Mouse (Mus musculus) urinary bladder, adult 2 months (tissue): ENCODE data around the gene Paqr4. TPM values are rescaled to one million over a fixed set of nuclear protein-coding genes. Genes with fewer than 3 reads are reported as not detected.

Experiments
- DNase-seq: peaks from one replicate; pipeline ENCODE4 v3.0.0; 2022; ENCODE audit warnings: low spot score
- polyA plus RNA-seq: library from polyadenylated mRNA; depleted of rRNA; stranded (reverse); fragments of >200 nt; gene quantifications from 2 replicates; pipeline ENCODE4 v1.2.3, GENCODE M21; 2012; rRNA removed

Paqr4 gene
- polyA plus RNA-seq, 1 experiment = 13.0 TPM

GRCm38 (mm10) chr17:23725999-23726757 is 14.5 kb downstream of the Paqr4 start, which contains the start of gene Pkmyt1:
TSS of gene Pkmyt1 (plus strand) at chr17:23726336.
- peak; percentile 90 for DNase-seq

DNA sequence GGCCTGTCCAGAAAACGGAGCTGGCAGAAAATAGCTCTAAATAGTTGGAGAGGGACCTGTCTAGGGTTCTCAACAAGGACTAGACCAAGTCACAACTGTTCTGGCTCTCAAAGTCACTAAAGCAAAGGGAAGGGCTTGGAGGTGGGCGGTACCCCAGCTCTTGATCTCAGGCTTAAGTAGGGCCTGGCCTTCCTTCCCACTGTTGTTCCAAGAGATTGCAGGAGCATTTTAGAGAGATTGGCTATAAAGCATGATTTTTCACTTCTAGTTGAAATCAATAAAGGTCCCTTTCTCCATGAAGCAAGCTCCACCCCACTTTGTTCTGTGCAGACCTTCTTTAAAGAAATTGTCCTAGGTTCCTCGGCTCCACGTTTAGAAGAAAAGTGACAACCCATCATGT is 15.2 kb downstream of the Paqr4 start:
- no peak for DNase-seq

DNA sequence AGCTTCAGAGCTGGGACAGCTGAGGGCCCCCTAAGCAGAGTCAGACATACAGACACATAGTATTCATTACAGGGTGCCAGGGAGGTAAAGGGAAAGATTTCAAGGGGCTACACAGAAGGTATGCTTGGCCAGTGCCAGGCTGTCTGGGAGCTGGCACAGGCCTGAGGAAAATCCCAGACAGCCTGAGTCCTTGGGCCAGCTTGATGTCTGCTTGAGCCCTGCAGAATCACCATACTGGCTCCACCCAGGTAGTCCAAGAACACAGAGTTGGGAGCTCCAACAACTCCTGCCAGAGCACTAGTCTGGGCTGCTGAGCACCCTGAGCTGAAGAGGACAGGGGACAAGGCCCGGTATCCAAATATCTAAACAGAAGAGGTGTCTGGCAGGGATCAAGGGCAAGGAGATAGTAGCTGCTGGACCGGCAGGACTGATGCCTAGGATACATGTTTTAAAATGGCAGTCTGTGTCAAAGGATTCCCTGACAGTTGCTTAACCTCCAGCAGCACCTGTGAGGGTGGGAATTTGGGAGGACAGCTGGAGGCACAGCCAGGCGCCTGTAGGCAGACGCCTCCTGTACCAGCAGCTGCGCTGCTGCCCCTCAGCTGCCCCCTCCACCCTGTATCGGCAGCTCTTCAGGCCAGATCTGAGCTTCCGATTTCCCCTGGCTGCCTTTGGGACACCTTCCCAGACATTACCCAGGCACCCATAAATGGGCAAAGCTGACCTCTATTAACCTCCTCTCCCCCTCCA is 18.1 kb downstream of the Paqr4 start, which contains the start of gene 1520401A03Rik:
Gene 1520401A03Rik, minus strand, starts transcription at position 408 of the 750 bp plus-strand sequence.
- no peak for DNase-seq

- DNase-seq = no peak
Observed at GRCm38 (mm10) chr17:23721886-23722285, 18.8 kb downstream of the Paqr4 start.

DNA sequence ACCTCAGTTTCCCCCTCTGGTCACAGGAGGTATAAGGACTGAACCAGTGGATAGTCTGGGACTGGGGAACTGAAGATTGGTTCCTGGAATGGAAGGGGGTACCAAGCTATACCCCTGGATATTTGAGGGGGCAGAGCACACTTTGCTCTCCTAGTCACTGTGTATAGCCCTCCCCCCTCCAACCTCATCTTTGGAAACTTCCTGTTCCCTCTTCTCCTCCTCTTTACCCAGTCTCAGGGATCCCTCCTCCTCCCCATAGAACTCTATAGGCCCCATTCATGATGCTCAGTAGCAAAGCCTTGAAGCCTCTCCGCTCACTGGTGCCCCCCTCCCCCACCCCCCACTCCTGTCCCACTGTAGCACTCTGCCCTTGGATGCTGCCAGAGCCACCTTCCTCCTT is 21.2 kb downstream of the Paqr4 start:
- no peak for DNase-seq

GRCm38 (mm10) chr17:23717003-23717402 is 23.7 kb downstream of the Paqr4 start:
- no peak for DNase-seq

DNA sequence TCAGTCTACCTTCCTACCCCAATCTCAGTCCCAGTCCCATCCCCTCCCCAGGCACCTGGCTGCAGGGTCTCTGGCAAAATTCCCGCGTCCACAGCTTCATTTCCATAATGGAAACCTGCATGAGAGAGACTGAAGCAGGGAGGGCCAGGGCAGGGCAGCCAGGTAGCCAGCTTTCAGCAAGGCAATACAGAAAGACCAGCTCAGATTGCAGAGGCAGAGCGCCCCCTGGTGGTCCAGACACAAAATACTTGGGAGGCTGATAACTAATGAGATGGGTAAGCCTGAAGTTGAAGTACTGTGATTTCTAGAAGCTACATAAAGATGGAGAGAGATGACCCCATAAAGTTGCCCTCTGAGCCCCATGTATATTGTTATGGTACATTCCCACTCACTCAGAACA is 34.5 kb downstream of the Paqr4 start:
- DNase-seq = peak; percentile 64

- DNase-seq = no peak
Observed at GRCm38 (mm10) chr17:23705525-23706104, 35.1 kb downstream of the Paqr4 start.

GRCm38 (mm10) chr17:23704741-23705140 is 35.9 kb downstream of the Paqr4 start:
- DNase-seq = no peak

DNA sequence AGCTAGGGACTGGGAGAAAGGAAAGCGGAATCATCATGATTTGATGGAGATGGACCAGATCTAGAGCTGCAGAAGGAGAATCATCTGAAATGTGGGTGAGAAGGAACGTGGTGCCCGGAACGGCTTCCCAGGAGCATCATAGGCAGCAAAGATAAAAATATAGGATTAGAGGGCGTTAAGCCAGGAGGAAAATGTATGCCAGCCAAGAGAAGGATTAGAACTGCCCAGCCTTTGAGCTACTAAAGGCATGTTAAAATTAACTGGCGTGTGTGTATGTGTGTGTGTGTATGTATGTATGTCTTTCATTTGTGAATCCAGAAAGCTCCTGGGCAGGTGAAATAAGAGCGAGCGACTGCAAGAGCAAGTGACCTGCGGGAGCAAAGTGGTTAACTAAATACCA is 37.4 kb downstream of the Paqr4 start:
- DNase-seq = no peak

DNA sequence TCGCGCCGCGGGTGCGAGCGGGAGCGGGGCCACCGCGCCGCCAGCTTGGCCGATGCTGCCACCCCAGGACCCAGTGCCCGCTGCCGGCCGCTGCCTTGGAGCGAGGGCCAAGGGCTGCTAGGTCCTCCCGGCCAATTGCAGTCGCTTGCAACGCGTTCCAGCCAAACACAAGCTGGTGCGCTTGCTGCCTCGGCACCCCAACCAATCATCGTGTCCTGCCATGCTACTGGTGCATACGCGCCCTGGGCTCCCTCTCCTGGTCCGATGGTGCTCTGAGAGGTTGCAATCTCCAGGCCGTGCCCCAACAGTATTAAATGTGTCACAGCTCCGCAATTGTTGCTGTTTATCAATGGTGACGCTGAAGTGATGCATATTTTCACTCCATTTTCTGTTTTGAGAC is 40.6 kb downstream of the Paqr4 start:
- peak; percentile 73 for DNase-seq

GRCm38 (mm10) chr17:23699131-23700077 is 41.3 kb downstream of the Paqr4 start:
- peak; percentile 51 for DNase-seq

DNA sequence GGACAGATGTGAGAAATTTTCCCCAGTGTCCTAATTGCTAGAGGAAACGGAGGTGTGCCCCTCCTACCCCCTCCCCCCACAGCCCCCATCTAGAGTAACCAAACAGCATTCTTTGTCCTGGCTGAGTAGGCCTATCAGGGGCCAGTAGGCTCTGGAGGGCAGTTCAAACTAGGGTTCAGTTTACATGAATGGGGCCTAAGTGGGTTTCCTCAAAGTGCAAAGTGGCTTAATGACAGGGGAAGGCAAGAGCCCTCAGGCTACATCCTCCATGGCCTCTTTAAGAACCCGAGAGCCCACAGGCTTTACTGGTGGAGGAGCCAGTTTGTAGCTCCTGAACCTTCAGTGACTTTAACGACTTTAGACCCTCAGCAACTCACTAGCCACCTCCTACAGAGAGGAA is 44.9 kb downstream of the Paqr4 start:
- DNase-seq = no peak

DNA sequence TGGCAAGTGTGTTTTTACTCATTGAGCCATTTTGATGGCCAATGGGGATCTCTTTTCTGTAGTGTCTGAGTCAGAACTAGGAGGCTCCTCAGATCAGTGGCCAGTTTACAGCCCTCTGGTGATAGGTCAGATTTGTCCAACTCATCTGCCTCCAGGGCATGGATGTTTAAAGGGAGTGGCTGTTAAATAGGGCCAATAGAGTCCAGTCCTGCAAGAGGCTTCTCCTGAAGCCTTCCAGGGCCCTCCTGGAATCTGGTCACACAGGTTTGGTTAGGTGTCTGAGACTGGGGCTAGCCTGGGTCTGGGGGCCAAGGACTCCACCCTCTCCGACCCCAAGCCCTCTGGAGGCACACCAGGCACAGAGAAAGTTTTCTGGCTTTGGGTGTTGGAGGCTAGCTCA is 46.2 kb downstream of the Paqr4 start:
- DNase-seq = no peak

Other genes with a start within 250 kb of the Paqr4 start
- gene Zfp213, start 176.6 kb downstream of the Paqr4 start, polyA plus RNA-seq = 7.6 and 7.8 TPM in 2 replicates
- 9.2 and 11.9 TPM in 2 replicates for gene Zfp13, start 141.4 kb downstream of the Paqr4 start, polyA plus RNA-seq
- 0.04 TPM in 2 replicates for gene Zscan10, start 140.0 kb downstream of the Paqr4 start, polyA plus RNA-seq
- 0.22 and 0.29 TPM in 2 replicates for gene Mmp25, start 95.6 kb downstream of the Paqr4 start, polyA plus RNA-seq
- gene Bicdl2, start 80.4 kb downstream of the Paqr4 start, polyA plus RNA-seq = 9.2 and 11.7 TPM in 2 replicates
- 136 and 183 TPM in 2 replicates for gene Hcfc1r1, start 67.3 kb downstream of the Paqr4 start, polyA plus RNA-seq
- gene Thoc6, start 67.0 kb downstream of the Paqr4 start, polyA plus RNA-seq = 13.2 and 16.9 TPM in 2 replicates
- gene Tnfrsf12a, start 63.4 kb downstream of the Paqr4 start, polyA plus RNA-seq = 17.4 and 26.7 TPM in 2 replicates
- 0.04 TPM in 1 of 2 replicates, not detected in the other for gene Cldn6, start 61.6 kb downstream of the Paqr4 start, polyA plus RNA-seq
- not detected in 2 replicates for gene Cldn9, start 56.8 kb downstream of the Paqr4 start, polyA plus RNA-seq
- gene 1520401A03Rik, start 18.1 kb downstream of the Paqr4 start, polyA plus RNA-seq = 0.10 and 0.23 TPM in 2 replicates
- gene Pkmyt1, start 14.5 kb downstream of the Paqr4 start, polyA plus RNA-seq = 10.4 and 15.3 TPM in 2 replicates
- 0.04 and 0.11 TPM in 2 replicates for gene Kremen2, start 5.0 kb upstream of the Paqr4 start, polyA plus RNA-seq
- gene Flywch1, start 30.7 kb upstream of the Paqr4 start, polyA plus RNA-seq = 35.0 and 39.3 TPM in 2 replicates
- gene Flywch2, start 45.2 kb upstream of the Paqr4 start, polyA plus RNA-seq = 9.0 and 13.2 TPM in 2 replicates
- gene Srrm2, start 49.7 kb upstream of the Paqr4 start, polyA plus RNA-seq = 540 TPM in 2 replicates
- 466 and 498 TPM in 2 replicates for gene Elob, start 88.3 kb upstream of the Paqr4 start, polyA plus RNA-seq
- not detected in 2 replicates for gene Prss33, start 95.2 kb upstream of the Paqr4 start, polyA plus RNA-seq
- gene Prss32, start 103.0 kb upstream of the Paqr4 start, polyA plus RNA-seq = 0.67 and 1.1 TPM in 2 replicates
- 0.04 and 0.28 TPM in 2 replicates for gene Prss41, start 103.3 kb upstream of the Paqr4 start, polyA plus RNA-seq
- gene Prss21, start 127.2 kb upstream of the Paqr4 start, polyA plus RNA-seq = not detected in 2 replicates
- gene Dcpp1, start 140.0 kb upstream of the Paqr4 start, polyA plus RNA-seq = not detected in 2 replicates
- gene Dcpp2, start 140.0 kb upstream of the Paqr4 start, polyA plus RNA-seq = not detected in 2 replicates
- not detected in 2 replicates for gene Dcpp3, start 176.6 kb upstream of the Paqr4 start, polyA plus RNA-seq
- gene Sbp, start 200.8 kb upstream of the Paqr4 start, polyA plus RNA-seq = 0.09 TPM in 1 of 2 replicates, not detected in the other
- gene Sbpl, start 214.4 kb upstream of the Paqr4 start, polyA plus RNA-seq = not detected in 2 replicates
- gene Prss30, start 239.7 kb upstream of the Paqr4 start, polyA plus RNA-seq = 0.25 and 0.87 TPM in 2 replicates